Mouse (Mus musculus) heart, adult 2 months (tissue): ENCODE data around the gene Zfp553. TPM values are rescaled to one million over a fixed set of nuclear protein-coding genes. Genes with fewer than 3 reads are reported as not detected.
A peak's percentile ranks its signal among the peaks of the same experiment; 100 is the strongest.

Experiments used
- DNase-seq, 2 experiments: peaks; one replicate each; pipeline ENCODE4 v3.0.0; 2021
- H3K27ac ChIP-seq: fragments of 200-600 bp; 2 replicates; pipeline ENCODE4 v1.8.1; 2022
- H3K27me3 ChIP-seq: fragments of 200-500 bp; 2 replicates; pipeline ENCODE4 v1.6.1; 2012; ENCODE audit warnings: mild to moderate bottlenecking, low read length, inconsistent platforms, mixed read lengths; ENCODE audit not compliant: control insufficient read depth, insufficient read depth
- H3K36me3 ChIP-seq: fragments of 200-500 bp; 2 replicates; pipeline ENCODE4 v1.6.1; 2012; ENCODE audit warnings: low read length, inconsistent platforms; ENCODE audit not compliant: control insufficient read depth, insufficient read depth
- H3K4me1 ChIP-seq: fragments of 200-500 bp; 2 replicates; pipeline ENCODE4 v1.6.1; 2011; ENCODE audit warnings: low read length; ENCODE audit not compliant: control insufficient read depth, insufficient read depth
- H3K4me3 ChIP-seq: fragments of 200-600 bp; 2 replicates; pipeline ENCODE4 v1.8.1; 2022
- H3K79me2 ChIP-seq: fragments of 200-500 bp; replicated peaks from 2 replicates; pipeline ENCODE4 v1.6.1; 2012; ENCODE audit warnings: mild to moderate bottlenecking, inconsistent platforms, low read length, moderate library complexity, mixed read lengths; ENCODE audit not compliant: control insufficient read depth, insufficient read depth
- H3K9ac ChIP-seq: fragments of 200-500 bp; 2 replicates; pipeline ENCODE4 v1.6.1; 2012; ENCODE audit warnings: low read depth, mild to moderate bottlenecking, control low read depth, inconsistent platforms, low read length, mixed read lengths
- CTCF ChIP-seq: fragments of 200-600 bp; IDR thresholded peaks from 2 replicates; pipeline ENCODE4 v1.8.1; 2022; ENCODE audit warnings: antibody characterized with exemption, mild to moderate bottlenecking, moderate library complexity
- EP300 ChIP-seq: fragments of 200-500 bp; IDR thresholded peaks from 2 replicates; pipeline ENCODE4 v1.6.1; 2011; ENCODE audit warnings: low read depth, low read length, control low read depth; ENCODE audit not compliant: insufficient read depth
- POLR2A ChIP-seq: fragments of 200-500 bp; IDR thresholded peaks from 2 replicates; pipeline ENCODE4 v1.6.1; 2011; ENCODE audit warnings: mild to moderate bottlenecking, low read depth, low read length, control low read depth; ENCODE audit not compliant: insufficient read depth
- WGBS: fragments of 180-500 bp; shearing (Covaris S2); methylation state at CpG from one replicate; pipeline ENCODE4 v1.1.7; 2018; 5-methylcytosine and 5-hydroxymethylcytosine counted together
- intact Hi-C: fragments of 180-260 bp; cut with DNase I; formaldehyde crosslinking; loops from one replicate; pipeline ENCODE4 v1.15.1; 2025
- polyA plus RNA-seq: library from polyadenylated mRNA; depleted of rRNA; stranded (reverse); fragments of >200 nt; gene quantifications from 2 replicates; pipeline ENCODE4 v1.2.3, GENCODE M21; 2012
- total RNA-seq, 2 experiments: library from RNA; stranded (reverse); gene quantifications; 2 replicates each; pipeline ENCODE4 v1.2.3; 2021

The Zfp553 gene
- total and polyA plus RNA-seq, 3 experiments = 5.0 to 6.3 (median 6.0) TPM

DNA sequence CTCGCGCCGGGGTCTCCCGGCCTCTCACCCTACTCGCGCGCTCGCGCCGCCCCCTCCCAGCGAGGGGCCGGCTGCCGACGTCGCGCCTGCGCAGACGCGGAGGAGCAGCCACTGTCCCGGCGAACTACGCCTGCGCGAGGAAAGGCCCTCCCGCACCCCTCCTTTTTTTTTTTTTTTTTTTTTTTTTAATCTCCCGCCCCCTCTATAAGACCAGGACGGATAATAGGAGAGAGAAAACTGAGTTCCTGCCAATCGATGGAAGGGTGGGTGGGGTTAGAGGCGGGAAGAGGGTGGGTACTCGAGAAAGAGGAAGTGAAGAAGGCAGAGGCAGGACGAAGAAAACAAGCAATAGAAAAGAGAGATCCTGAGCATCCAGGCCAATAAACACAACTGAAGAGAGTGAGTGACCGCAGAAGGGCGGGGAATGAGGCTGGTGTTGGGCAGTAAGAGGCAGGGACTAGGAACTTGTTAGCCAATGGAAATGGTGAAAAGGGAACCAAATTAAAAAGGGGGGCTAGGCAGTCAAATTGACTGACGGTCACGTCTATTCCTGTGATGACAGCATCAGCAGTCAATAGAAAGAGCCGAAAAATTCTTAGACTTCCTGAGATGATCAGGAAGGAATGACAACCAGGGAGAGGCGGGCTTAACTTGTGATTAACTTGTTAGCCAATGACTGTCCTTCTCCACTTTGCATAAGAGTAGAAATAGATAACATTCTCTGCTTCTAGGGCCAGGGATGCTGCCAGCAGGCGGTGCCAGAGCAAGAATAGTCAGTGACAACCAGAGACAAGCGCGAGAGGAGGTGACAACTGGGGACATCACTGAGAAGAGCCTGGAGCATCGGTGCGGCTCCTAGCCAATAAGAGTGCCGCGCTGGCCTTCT is 24.1 kb upstream of the Zfp553 start, which contains the start of gene Mylpf:
TSS of gene Mylpf (plus strand) at position 338 of the 886 bp plus-strand sequence.
- DNase-seq = peak; percentile 92 to 95
- intact Hi-C loops = loop anchor here (1.0 to 10.0 kb wide), 3 partner anchors 12 to 624 kb away; partner anchors contain the start of genes Apobr, Cd2bp2 and Cln3
- Histone ChIP-seq H3K4me3 (peak within 1 kb of the TSS; percentile 78), H3K79me2 (peaks cover 3% of the 10 kb centered on the region), H3K27me3 (no peaks in the 10 kb centered on the region), H3K27ac (peak within 1 kb of the TSS; percentile 85), H3K36me3 (no peaks in the 10 kb centered on the region), H3K9ac (peak within 1 kb of the TSS; percentile 90), H3K4me1 (peaks cover 2% of the 10 kb centered on the region; the same call in 1 of the 2 replicates)
- TF ChIP-seq EP300 (0 out of 2 replicates have a peak, but pooled peaks have one; percentile 55), POLR2A (peak; percentile 95), CTCF (peak; percentile 74)
- under 1% methylated on average over 37 of the region's 44 CpGs for whole genome bisulfite sequencing

- H3K27me3 ChIP-seq = no peaks in the 10 kb centered on the region
- WGBS = 83% methylated on average over 5 of the region's 5 CpGs
- TF ChIP-seq EP300 = no peak
- no peak for TF ChIP-seq POLR2A
- TF ChIP-seq CTCF = no peak
- H3K4me3 ChIP-seq = no peak overlapping the region
- no peak for DNase-seq
- peaks cover 3% of the 10 kb centered on the region for H3K79me2 ChIP-seq
- intact Hi-C loops = loop anchor here (1.0 to 10.0 kb wide), 2 partner anchors 22 to 625 kb away; partner anchors contain the start of genes Apobr and Cln3
- no peak overlapping the region for H3K9ac ChIP-seq
- no peaks in the 10 kb centered on the region for H3K36me3 ChIP-seq
- H3K27ac ChIP-seq = peak overlapping the region; percentile 85
- H3K4me1 ChIP-seq = peaks cover 2% of the 10 kb centered on the region; the same call in 1 of the 2 replicates
These were observed 23.0 kb upstream of the Zfp553 start for GRCm38 (mm10) chr7:127209851-127210250.

DNA sequence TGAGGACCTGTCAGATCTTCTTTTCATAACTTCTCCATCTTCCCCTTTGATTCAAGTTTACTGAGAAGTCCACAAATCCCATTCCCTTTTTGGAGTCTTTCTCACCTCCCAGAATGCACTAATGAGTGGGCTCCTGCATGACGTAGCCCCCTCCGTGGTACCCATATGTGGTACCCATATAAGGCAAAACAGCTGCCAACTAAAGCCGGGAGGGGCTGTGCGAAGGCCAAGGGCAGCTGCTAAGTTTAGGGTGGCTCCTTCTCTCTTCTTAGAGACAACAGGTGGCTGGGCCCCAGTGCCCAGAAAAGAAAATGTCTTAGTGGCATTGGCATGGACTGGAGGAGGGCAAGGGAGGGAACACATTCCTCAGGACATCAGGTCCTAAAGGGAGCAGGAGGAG is 22.6 kb upstream of the Zfp553 start:
- Histone ChIP-seq H3K9ac (no peak overlapping the region), H3K4me3 (no peak overlapping the region), H3K27me3 (no peaks in the 10 kb centered on the region), H3K36me3 (no peaks in the 10 kb centered on the region), H3K27ac (no peak overlapping the region), H3K79me2 (peaks cover 3% of the 10 kb centered on the region), H3K4me1 (peaks cover 2% of the 10 kb centered on the region; the same call in 1 of the 2 replicates)
- DNase-seq = no peak
- TF ChIP-seq CTCF (no peak), POLR2A (no peak), EP300 (no peak)
- intact Hi-C loops = no loop called here
- WGBS = 87% methylated on average over 4 of the region's 4 CpGs

DNA sequence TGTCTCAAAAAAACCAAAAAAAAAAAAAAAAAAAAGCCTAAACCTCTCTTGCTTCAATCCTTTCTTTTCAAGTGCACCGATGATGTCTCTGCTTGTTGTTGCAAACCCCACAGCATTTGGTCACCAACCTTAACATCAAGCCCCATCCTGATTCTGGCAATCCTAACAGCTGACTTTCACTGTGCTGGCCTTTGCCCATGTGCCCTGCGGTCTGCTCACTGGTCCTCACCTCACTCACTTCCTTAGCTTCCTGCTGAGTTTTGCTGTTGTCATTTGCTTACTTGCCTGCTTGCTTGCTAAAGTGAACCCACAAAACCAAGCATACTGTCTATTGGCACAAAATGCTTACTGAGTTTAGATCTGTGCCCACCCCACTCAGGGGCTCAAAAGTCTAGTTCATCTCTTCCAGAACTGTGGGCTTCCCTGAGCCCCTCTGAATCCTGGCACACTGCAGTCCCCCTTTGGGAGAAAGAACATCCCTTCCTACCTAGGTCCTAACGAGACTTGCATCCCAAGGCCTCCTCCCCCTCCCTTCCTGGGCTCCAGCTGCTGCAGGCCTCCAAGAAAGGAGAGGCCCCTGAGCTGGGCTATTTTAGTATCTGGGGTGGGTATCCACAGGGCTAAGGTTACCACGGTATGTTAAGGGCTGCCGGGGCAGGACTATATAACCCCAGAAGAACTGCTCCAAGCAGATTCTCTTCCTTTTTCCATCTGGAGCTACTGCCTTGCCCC is 21.7 kb upstream of the Zfp553 start:
- intact Hi-C loops = no loop called here
- peaks cover 3% of the 10 kb centered on the region; the same call in 1 of the 2 replicates for H3K4me1 ChIP-seq
- H3K79me2 ChIP-seq = peaks cover 3% of the 10 kb centered on the region
- no peaks in the 10 kb centered on the region for H3K36me3 ChIP-seq
- DNase-seq = no peak
- H3K4me3 ChIP-seq = no peak overlapping the region
- TF ChIP-seq CTCF (no peak), EP300 (no peak), POLR2A (no peak)
- no peaks in the 10 kb centered on the region for H3K27me3 ChIP-seq
- WGBS = 69% methylated on average over 5 of the region's 5 CpGs
- no peak overlapping the region for H3K27ac ChIP-seq
- H3K9ac ChIP-seq = no peak overlapping the region

GRCm38 (mm10) chr7:127212432-127213250 is 20.2 kb upstream of the Zfp553 start:
- H3K9ac ChIP-seq = no peak overlapping the region
- H3K4me1 ChIP-seq = peaks cover 3% of the 10 kb centered on the region; the same call in 1 of the 2 replicates
- TF ChIP-seq EP300 = no peak
- no peak for TF ChIP-seq CTCF
- TF ChIP-seq POLR2A = no peak
- no peak overlapping the region for H3K4me3 ChIP-seq
- no peaks in the 10 kb centered on the region for H3K36me3 ChIP-seq
- no peaks in the 10 kb centered on the region for H3K27me3 ChIP-seq
- no peak for DNase-seq
- peaks cover 3% of the 10 kb centered on the region for H3K79me2 ChIP-seq
- H3K27ac ChIP-seq = no peak overlapping the region
- 88% methylated on average over 12 of the region's 12 CpGs for WGBS
- intact Hi-C loops = no loop called here
